Mouse (Mus musculus): Measurements from ENCODE around the gene H2-Q10. TPM values are rescaled to one million over a fixed set of nuclear protein-coding genes. Genes with fewer than 3 reads are reported as not detected.
"Not testable (repeated sequence)": the region's sequence is repeated elsewhere in the genome, so short reads cannot be mapped to it uniquely, and the experiment has no call there.

Gene H2-Q10
- polyA plus RNA-seq, 1 experiment: 0.27 TPM

GRCm38 (mm10) chr17:35506881-35507280 is 37.0 kb downstream of the H2-Q10 start:
- Histone ChIP-seq H3K9me3 (no peaks in the 10 kb centered on the region), H3K4me3 (replicated peaks) (no peak overlapping the region), H3K36me3 (replicated peaks; ENCODE audit: low read length) (no peaks in the 10 kb centered on the region), H3K4me1 (peaks cover 13% of the 10 kb centered on the region), H3K27me3 (replicated peaks) (peaks cover 72% of the 10 kb centered on the region)
- TF ChIP-seq FLI1 (IDR thresholded peaks at IDR 0.05; ENCODE audit: low read length) (no peak), GATA1 (IDR thresholded peaks at IDR 0.05; ENCODE audit: borderline replicate concordance, low read length) (no peak)

- Histone ChIP-seq H3K4me1 (peaks cover 13% of the 10 kb centered on the region), H3K4me3 (replicated peaks) (no peak overlapping the region), H3K36me3 (replicated peaks; ENCODE audit: low read length) (peaks cover 5% of the 10 kb centered on the region), H3K9me3 (no peaks in the 10 kb centered on the region), H3K27me3 (replicated peaks) (peaks cover 66% of the 10 kb centered on the region)
- no peak for TF ChIP-seq FLI1 (IDR thresholded peaks at IDR 0.05; ENCODE audit: low read length)
- TF ChIP-seq GATA1 (IDR thresholded peaks at IDR 0.05; ENCODE audit: borderline replicate concordance, low read length): no peak
Observed at GRCm38 (mm10) chr17:35507556-35508260, 37.8 kb downstream of the H2-Q10 start.

GRCm38 (mm10) chr17:35508279-35508678 is 38.4 kb downstream of the H2-Q10 start:
- H3K9me3 ChIP-seq; H3K4me3 ChIP-seq (replicated peaks); H3K36me3 ChIP-seq (replicated peaks; ENCODE audit: low read length): not testable (repeated sequence)
- peaks cover 13% of the 10 kb centered on the region for H3K4me1 ChIP-seq
- H3K27me3 ChIP-seq (replicated peaks): peaks cover 63% of the 10 kb centered on the region

- peaks cover 53% of the 10 kb centered on the region for H3K27me3 ChIP-seq (replicated peaks)
Observed at GRCm38 (mm10) chr17:35509284-35509683, 39.4 kb downstream of the H2-Q10 start.

GRCm38 (mm10) chr17:35512916-35513626 is 43.2 kb downstream of the H2-Q10 start:
- no peaks in the 10 kb centered on the region for H3K9me3 ChIP-seq
- TF ChIP-seq GATA1 (IDR thresholded peaks at IDR 0.05; ENCODE audit: borderline replicate concordance, low read length): no peak
- TF ChIP-seq FLI1 (IDR thresholded peaks at IDR 0.05; ENCODE audit: low read length): no peak
- peaks cover 8% of the 10 kb centered on the region for H3K36me3 ChIP-seq (replicated peaks; ENCODE audit: low read length)
- H3K27me3 ChIP-seq (replicated peaks): peaks cover 21% of the 10 kb centered on the region
- no peak overlapping the region for H3K4me3 ChIP-seq (replicated peaks)
- H3K4me1 ChIP-seq: peaks cover 32% of the 10 kb centered on the region

More at GRCm38 (mm10) chr17:35509284-35509683, 39.4 kb downstream of the H2-Q10 start:
- peaks cover 15% of the 10 kb centered on the region for H3K4me1 ChIP-seq
- no peaks in the 10 kb centered on the region for H3K9me3 ChIP-seq
- no peak overlapping the region for H3K4me3 ChIP-seq (replicated peaks)
- H3K36me3 ChIP-seq (replicated peaks; ENCODE audit: low read length): peaks cover 8% of the 10 kb centered on the region
- no peak for TF ChIP-seq FLI1 (IDR thresholded peaks at IDR 0.05; ENCODE audit: low read length)
- no peak for TF ChIP-seq GATA1 (IDR thresholded peaks at IDR 0.05; ENCODE audit: borderline replicate concordance, low read length)

- no peaks in the 10 kb centered on the region for H3K9me3 ChIP-seq
- peaks cover 17% of the 10 kb centered on the region for H3K27me3 ChIP-seq (replicated peaks)
- H3K36me3 ChIP-seq (replicated peaks; ENCODE audit: low read length): peaks cover 8% of the 10 kb centered on the region
- H3K4me3 ChIP-seq (replicated peaks): no peak overlapping the region
- TF ChIP-seq GATA1 (IDR thresholded peaks at IDR 0.05; ENCODE audit: borderline replicate concordance, low read length) (no peak), FLI1 (IDR thresholded peaks at IDR 0.05; ENCODE audit: low read length) (no peak)
- peaks cover 36% of the 10 kb centered on the region for H3K4me1 ChIP-seq
Observed at GRCm38 (mm10) chr17:35513886-35514285, 44.0 kb downstream of the H2-Q10 start.

- Histone ChIP-seq H3K27me3 (replicated peaks) (peaks cover 8% of the 10 kb centered on the region), H3K9me3 (no peaks in the 10 kb centered on the region), H3K4me1 (peaks cover 37% of the 10 kb centered on the region), H3K36me3 (replicated peaks; ENCODE audit: low read length) (peaks cover 8% of the 10 kb centered on the region), H3K4me3 (replicated peaks) (no peak overlapping the region)
- no peak for TF ChIP-seq GATA1 (IDR thresholded peaks at IDR 0.05; ENCODE audit: borderline replicate concordance, low read length)
- no peak for TF ChIP-seq FLI1 (IDR thresholded peaks at IDR 0.05; ENCODE audit: low read length)
Observed at GRCm38 (mm10) chr17:35514756-35515155, 44.9 kb downstream of the H2-Q10 start.

- peaks cover 18% of the 10 kb centered on the region for H3K36me3 ChIP-seq (replicated peaks; ENCODE audit: low read length)
- H3K4me3 ChIP-seq (replicated peaks): peak overlapping the region; percentile 96
- peaks cover 50% of the 10 kb centered on the region for H3K4me1 ChIP-seq
- H3K27me3 ChIP-seq (replicated peaks): peaks cover 6% of the 10 kb centered on the region
- no peaks in the 10 kb centered on the region for H3K9me3 ChIP-seq
- TF ChIP-seq FLI1 (IDR thresholded peaks at IDR 0.05; ENCODE audit: low read length) (no peak), GATA1 (IDR thresholded peaks at IDR 0.05; ENCODE audit: borderline replicate concordance, low read length) (no peak)
Observed at GRCm38 (mm10) chr17:35515911-35516640, 46.2 kb downstream of the H2-Q10 start.

- Histone ChIP-seq H3K4me1 (peaks cover 51% of the 10 kb centered on the region), H3K36me3 (replicated peaks; ENCODE audit: low read length) (peaks cover 25% of the 10 kb centered on the region), H3K9me3 (no peaks in the 10 kb centered on the region), H3K27me3 (replicated peaks) (peaks cover 6% of the 10 kb centered on the region), H3K4me3 (replicated peaks) (peak within 1 kb of the TSS; percentile 96)
- TF ChIP-seq FLI1 (IDR thresholded peaks at IDR 0.05; ENCODE audit: low read length): peak; percentile 31; the same call in 1 of the 2 replicates
- TF ChIP-seq GATA1 (IDR thresholded peaks at IDR 0.05; ENCODE audit: borderline replicate concordance, low read length): no peak
Observed at GRCm38 (mm10) chr17:35516652-35517500, 47.0 kb downstream of the H2-Q10 start, which contains the start of the genes Tcf19 and Cchcr1. Gene Tcf19 (minus strand): TSS chr17:35516824. Gene Cchcr1 (plus strand): TSS chr17:35517100.

All from megakaryocyte, embryonic 14.5 days (primary cell).